Mouse (Mus musculus) retina, postnatal 1 day (tissue): Measurements from ENCODE around the gene Rsg1.

ENCODE experiments used
- DNase-seq: peaks from one replicate; pipeline ENCODE4 v3.0.0-alpha.2; 2012

Rsg1 gene

DNA sequence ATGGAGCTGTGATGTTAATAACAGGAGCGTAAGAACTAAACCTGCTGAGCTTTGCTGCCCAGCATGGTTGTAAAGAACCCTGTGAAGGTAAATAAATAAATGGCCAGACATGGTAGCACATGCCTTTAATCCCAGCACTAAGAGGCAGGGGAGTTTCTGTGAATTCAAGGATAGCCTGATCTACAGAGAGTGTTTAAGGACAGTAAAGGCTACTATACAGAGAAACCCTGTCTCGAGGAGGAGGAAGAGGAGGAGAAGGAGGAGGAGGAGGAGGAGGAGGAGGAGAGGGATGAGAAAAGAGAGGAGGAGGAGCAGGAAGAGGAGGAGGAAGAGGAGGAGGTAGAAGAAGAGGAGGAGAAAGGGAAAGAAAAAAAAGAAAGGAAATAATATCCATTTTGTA, 414 bp upstream of the Rsg1 start:
- peak; percentile 11 for DNase-seq

DNA sequence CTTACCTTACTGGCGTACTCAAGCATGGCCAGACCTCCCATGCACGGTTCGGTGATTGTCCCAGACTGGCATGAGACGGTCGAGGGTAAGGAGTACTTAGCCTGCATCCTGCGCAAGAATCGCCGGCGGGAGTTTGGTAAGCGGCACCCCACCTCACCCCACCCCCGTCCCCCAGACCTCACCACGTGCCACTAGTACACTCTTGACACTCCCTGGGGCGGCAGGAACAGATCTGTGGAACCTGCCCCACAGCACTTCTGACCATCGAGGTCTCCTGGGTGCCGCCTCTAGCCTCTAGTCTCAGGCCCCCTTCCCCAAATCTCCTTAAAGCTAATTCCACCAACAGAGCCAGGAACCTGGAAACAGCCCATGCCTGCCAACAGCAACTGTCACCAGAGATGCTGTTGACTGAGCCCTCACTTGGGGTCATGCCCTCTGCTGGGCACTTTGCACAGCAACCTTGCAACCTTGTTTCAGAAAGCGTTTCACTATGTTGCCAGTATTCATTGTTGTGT, 638 bp downstream of the Rsg1 start:
- DNase-seq = peak; percentile 66

DNA sequence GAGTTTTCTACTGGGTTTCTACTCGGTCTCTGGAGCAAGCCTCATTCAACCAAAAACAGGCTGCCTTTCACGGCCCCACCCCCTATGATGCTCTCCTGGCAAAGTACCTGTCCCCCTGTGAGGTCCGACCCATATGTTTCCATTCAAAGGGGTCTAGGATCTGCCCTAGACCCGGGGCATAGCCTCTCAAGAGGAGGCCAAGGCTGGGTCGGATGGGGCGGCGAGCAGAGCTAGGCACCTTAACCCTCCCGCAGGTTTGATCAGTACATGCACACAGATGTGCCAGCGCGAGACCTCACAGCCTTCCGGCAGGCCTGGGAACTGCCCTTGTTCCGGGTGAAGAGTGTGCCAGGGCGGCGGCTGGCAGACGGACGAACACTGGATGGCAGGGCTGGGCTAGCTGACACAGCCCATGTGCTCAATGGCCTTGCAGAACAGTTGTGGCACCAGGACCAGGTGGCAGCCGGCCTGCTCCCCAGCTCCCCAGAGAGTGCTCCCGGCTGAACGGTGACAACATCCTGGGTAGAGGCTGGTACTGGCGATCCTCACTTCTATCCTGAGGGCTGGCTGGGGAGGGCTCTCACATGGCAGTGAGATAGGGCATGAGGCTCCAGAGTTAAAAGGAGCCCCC, 5.9 kb downstream of the Rsg1 start:
- no peak for DNase-seq

DNA sequence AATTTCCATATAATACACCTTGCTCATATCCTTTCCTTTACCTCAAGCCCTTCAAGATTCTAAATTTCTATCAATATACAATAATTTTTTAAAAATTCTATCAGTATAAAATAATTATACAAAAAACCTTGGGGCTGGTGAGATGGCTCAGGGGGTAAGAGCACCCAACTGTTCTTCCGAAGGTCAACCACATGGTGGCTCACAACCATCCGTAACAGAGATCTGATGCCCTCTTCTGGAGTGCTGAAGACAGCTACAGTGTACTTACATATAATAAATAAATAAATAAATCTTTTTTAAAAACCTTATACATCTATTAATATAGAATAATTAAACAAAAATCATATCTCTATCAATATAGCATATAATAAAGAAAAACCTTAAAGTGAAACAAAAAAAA, 8.1 kb downstream of the Rsg1 start:
- DNase-seq = peak; percentile 22

DNA sequence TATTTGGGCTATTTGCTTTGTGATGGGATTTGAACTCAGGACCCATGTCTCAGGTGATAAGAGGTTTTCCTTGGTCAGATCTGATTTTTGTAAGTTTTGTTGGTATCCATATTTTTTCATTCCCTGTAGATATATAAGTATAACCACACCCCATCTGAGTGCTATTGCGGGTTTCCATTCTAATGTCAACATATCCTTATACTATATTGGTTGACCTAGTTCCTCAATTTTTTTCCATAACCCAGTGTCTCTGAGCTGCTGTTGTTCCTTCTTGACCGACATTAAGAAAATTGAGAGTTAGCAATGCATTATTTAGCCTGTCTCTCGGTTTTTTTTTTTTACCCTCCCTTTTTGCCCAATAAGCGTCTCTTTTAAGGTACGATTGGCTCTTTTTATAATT, 9.0 kb downstream of the Rsg1 start:
- DNase-seq = no peak

DNA sequence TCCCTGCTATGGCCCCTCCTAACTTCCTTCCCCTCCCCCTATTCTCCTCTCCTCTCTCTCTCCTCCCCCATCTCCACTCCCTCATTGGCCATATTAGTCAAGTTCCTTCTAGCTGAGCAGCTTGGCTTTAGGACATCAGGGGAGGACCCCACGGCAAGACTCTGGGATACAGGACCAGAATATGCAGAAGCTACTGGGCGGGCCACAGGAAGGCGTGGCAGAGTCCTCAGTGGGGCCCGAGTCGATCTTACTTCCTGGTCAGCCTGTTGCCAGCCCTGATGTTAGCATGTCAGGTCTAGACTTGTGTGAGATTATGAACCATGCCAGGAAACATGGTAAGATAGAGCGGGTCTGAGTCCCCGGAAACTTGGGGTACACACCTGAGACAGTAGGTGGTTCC, 14.9 kb downstream of the Rsg1 start:
- no peak for DNase-seq

DNA sequence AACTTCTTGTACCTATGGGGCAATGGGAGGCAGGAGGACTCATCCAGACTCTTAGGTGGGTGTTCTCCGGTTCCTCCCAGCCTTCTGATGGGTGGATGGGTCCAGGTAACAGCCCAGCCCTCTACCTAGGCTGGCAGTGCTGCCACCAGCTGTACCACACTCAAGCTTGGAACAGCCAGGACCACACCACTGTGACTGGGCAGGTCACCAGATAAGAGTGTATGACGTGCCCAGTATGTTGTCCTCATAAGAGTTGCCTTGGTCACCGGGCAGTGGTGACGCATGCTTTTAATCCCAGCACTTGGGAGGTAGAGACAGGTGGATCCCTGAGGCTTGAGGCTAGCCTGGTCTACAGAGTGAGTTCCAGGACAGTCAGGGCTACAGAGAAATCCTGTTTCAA, 19.4 kb downstream of the Rsg1 start:
- no peak for DNase-seq

DNA sequence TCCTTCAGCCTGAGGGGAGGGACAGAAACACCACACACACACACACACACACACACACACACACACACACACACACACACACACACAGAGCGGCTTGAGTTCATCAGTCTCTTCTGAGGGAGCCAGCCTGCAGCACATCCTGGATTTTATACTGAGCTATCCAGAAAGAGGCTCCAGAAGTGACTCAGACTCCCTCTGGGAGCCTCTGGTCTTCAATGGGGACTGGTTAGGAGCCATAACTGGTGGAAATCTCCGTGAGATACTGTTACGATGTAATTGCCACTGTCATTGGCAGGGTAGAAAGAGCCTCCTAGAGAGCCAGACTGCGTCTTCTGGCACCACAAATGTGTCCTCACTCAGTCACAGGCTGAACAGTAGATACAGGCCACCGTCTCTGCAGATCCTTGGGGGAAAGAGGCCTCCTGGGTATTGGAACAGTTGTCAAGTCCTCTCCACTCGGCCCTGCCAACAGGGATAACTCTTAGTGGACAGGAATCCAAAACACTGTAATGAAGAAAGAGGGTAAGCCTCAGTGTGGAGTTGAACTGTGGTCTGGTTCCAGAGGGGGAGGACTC, 21.9 kb downstream of the Rsg1 start:
- DNase-seq = no peak

GRCm38 (mm10) chr4:141236856-141237255, 23.1 kb downstream of the Rsg1 start:
- no peak for DNase-seq

- no peak for DNase-seq
These were observed 25.0 kb downstream of the Rsg1 start for GRCm38 (mm10) chr4:141238492-141239387.

- DNase-seq = peak; percentile 94
These were observed 25.8 kb downstream of the Rsg1 start, which contains the start of gene Arhgef19 for GRCm38 (mm10) chr4:141239388-141240125. Gene Arhgef19 (plus strand): TSS chr4:141239499.

GRCm38 (mm10) chr4:141240617-141241016, 26.9 kb downstream of the Rsg1 start:
- DNase-seq = peak; percentile 74

DNA sequence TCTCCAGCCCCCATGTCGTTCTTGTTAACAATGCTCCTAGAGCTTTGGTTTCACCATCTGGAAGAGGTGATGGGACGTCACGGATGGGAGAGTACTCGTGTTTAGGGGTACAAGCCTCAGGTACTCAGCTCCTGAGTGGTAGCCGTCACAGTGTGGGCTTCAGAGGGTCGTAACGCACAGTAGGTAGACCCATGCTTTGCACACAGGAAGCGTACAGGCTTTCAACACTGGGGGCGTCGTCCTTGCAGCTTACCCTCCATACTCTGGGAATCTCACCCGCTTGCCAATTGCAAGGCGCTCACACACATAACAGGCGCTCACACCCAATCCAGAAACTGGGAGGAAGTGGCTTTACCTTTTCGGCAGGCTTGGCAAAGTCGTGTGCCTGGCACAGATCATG, 28.1 kb downstream of the Rsg1 start:
- DNase-seq = no peak

DNA sequence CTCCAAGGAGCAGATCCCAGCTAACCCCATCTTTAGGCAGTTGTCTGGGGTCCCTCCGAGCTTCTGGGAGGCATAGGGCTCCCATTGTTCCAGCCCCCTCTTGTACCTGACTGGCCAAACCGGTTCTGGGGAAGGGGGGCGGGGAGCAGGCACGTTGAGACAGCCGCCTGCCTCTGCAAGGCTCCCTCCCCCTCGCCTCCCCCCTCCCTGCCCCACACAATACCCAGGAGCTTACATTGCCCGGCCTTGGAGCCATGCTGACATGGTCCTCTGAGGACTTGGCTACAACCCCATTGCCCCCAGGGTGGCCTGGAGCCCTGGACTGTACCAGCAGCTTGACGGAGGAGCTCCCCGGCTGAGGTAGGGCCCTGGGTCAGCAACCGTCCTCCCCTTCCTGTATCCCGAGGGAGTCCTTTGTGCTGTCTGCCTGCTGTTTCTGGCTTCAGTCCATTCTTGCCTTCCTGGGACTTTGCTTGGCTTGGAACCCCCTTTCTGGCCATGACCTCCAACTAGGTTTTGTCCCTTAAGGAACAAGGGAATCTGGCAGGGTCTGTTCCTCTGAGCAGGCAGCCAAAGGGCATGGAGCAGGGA, 29.0 kb downstream of the Rsg1 start:
- peak; percentile 51 for DNase-seq

- DNase-seq = no peak
These were observed 29.9 kb downstream of the Rsg1 start for GRCm38 (mm10) chr4:141243636-141244035.

- DNase-seq = no peak
These were observed 30.6 kb downstream of the Rsg1 start for GRCm38 (mm10) chr4:141244401-141244800.

DNA sequence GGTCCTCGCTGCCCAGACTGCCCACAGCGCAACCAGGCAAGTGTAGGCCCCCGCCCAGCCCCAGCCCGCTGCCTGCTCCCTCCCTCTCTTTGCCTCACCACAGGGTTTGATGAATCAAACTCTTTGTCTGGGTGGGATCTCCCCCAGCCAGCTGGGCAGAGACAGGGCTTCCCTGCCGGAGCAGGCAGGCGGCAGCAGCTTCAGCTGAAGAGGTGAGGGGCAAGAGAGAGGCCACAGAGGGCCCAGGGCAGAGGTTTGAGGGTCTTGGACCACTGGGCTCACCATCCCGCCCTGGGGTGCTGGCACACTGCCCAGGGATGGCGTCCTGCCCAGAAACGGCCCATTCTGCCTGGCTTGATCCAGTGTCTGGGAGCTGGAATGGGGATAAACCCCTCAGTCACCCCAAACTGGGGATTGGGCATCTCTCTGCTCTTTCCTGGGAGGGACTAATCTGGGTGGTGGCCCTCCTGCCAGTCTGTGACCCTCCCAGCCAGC, 31.2 kb downstream of the Rsg1 start:
- peak; percentile 95 for DNase-seq

GRCm38 (mm10) chr4:141246089-141246997, 32.6 kb downstream of the Rsg1 start:
- peak; percentile 70 for DNase-seq

GRCm38 (mm10) chr4:141246998-141247350, 33.2 kb downstream of the Rsg1 start:
- peak; percentile 48 for DNase-seq

- peak; percentile 85 for DNase-seq
These were observed 34.2 kb downstream of the Rsg1 start for GRCm38 (mm10) chr4:141247776-141248613.
